Mouse (Mus musculus) heart, embryonic 11.5 days (tissue): ENCODE measurements around the gene Urgcp. TPM values are rescaled to one million over a fixed set of nuclear protein-coding genes. Genes with fewer than 3 reads are reported as not detected.

Experiments
- ATAC-seq: fragments of 200-750 bp; cut with Nextera tagmentation; replicated peaks from 2 replicates; pipeline ENCODE4 v1.8.0; 2017; ENCODE audit warnings: moderate library complexity; ENCODE audit not compliant: insufficient number of reproducible peaks, low FRiP score, low TSS enrichment
- H3K27ac ChIP-seq: fragments of 300-500 bp; sonication (generic); 2 replicates; pipeline ENCODE4 v1.5.1; 2014; ENCODE audit warnings: mild to moderate bottlenecking, low read depth, low read length
- H3K27me3 ChIP-seq: fragments of 300-500 bp; sonication (generic); 2 replicates; pipeline ENCODE4 v1.6.1; 2014; ENCODE audit warnings: mild to moderate bottlenecking, low read length, mixed read lengths; ENCODE audit not compliant: control insufficient read depth, insufficient read depth
- H3K36me3 ChIP-seq: fragments of 300-500 bp; sonication (generic); 2 replicates; pipeline ENCODE4 v1.6.1; 2014; ENCODE audit warnings: mild to moderate bottlenecking, low read length, moderate library complexity, mixed read lengths; ENCODE audit not compliant: control insufficient read depth, insufficient read depth
- H3K4me1 ChIP-seq: fragments of 300-500 bp; sonication (generic); 2 replicates; pipeline ENCODE4 v1.6.1; 2014; ENCODE audit warnings: low read length; ENCODE audit not compliant: control insufficient read depth, insufficient read depth
- H3K4me2 ChIP-seq: fragments of 300-500 bp; sonication (generic); 2 replicates; pipeline ENCODE4 v1.6.1; 2014; ENCODE audit warnings: mild to moderate bottlenecking, moderate library complexity
- H3K4me3 ChIP-seq: fragments of 300-500 bp; sonication (generic); 2 replicates; pipeline ENCODE4 v1.5.1; 2014; ENCODE audit warnings: low read depth, low read length
- H3K9ac ChIP-seq: fragments of 300-500 bp; sonication (generic); 2 replicates; pipeline ENCODE4 v1.6.1; 2014; ENCODE audit warnings: mild to moderate bottlenecking, low read depth, low read length, moderate library complexity
- H3K9me3 ChIP-seq: fragments of 300-500 bp; sonication (generic); replicated peaks from 2 replicates; pipeline ENCODE4 v1.6.1; 2016; ENCODE audit warnings: low read length; ENCODE audit not compliant: control insufficient read depth
- WGBS: fragments of 180-500 bp; shearing (Covaris S2); extraction: QIAGEN DNeasy Blood & Tissue Kit; methylation state at CpG from one replicate; pipeline ENCODE4 v1.1.7; 2014; ENCODE audit not compliant: insufficient replicate concordance; 5-methylcytosine and 5-hydroxymethylcytosine counted together
- polyA plus RNA-seq: library from polyadenylated mRNA; unstranded; fragments of >200 nt; fragmentation: Nextera tagmentation; extraction: Ambion mirVana; gene quantifications from 2 replicates; pipeline ENCODE4 v1.2.1, GENCODE M21; 2014

Gene Urgcp
- polyA plus RNA-seq, 1 experiment from 2014 or later: 14.2 TPM

- H3K36me3 ChIP-seq: peaks cover 8% of the 10 kb centered on the region
- H3K4me2 ChIP-seq: no peak overlapping the region
- H3K27me3 ChIP-seq: no peaks in the 10 kb centered on the region
- H3K9me3 ChIP-seq: no peaks in the 10 kb centered on the region
- no peak overlapping the region for H3K9ac ChIP-seq
- H3K4me1 ChIP-seq: peaks cover 8% of the 10 kb centered on the region
- 79% methylated on average over 1 of the region's 1 CpGs for WGBS
- ATAC-seq: no peak
- H3K4me3 ChIP-seq: no peak overlapping the region
- no peak overlapping the region for H3K27ac ChIP-seq
Measured at GRCm38 (mm10) chr11:5701821-5702220, 60.4 kb downstream of the Urgcp start.

- no peak overlapping the region for H3K27ac ChIP-seq
- WGBS: 78% methylated on average over 2 of the region's 2 CpGs
- no peak overlapping the region for H3K9ac ChIP-seq
- no peak overlapping the region for H3K4me3 ChIP-seq
- no peak for ATAC-seq
- H3K36me3 ChIP-seq: peaks cover 8% of the 10 kb centered on the region
- H3K27me3 ChIP-seq: no peaks in the 10 kb centered on the region
- H3K4me2 ChIP-seq: no peak overlapping the region
- H3K4me1 ChIP-seq: peaks cover 3% of the 10 kb centered on the region
- no peaks in the 10 kb centered on the region for H3K9me3 ChIP-seq
Measured at GRCm38 (mm10) chr11:5701300-5701699, 60.9 kb downstream of the Urgcp start.

- no peak for ATAC-seq
- no peak overlapping the region for H3K9ac ChIP-seq
- no peaks in the 10 kb centered on the region for H3K9me3 ChIP-seq
- no peak overlapping the region for H3K4me2 ChIP-seq
- no peak overlapping the region for H3K27ac ChIP-seq
- H3K36me3 ChIP-seq: peaks cover 8% of the 10 kb centered on the region
- H3K4me3 ChIP-seq: no peak overlapping the region
- H3K27me3 ChIP-seq: no peaks in the 10 kb centered on the region
- 81% methylated on average over 7 of the region's 7 CpGs for WGBS
- no peaks in the 10 kb centered on the region for H3K4me1 ChIP-seq
Measured at GRCm38 (mm10) chr11:5700808-5701207, 61.4 kb downstream of the Urgcp start.

GRCm38 (mm10) chr11:5691775-5692174, 70.4 kb downstream of the Urgcp start:
- Histone ChIP-seq H3K9ac (no peak overlapping the region), H3K27me3 (no peaks in the 10 kb centered on the region), H3K4me1 (no peaks in the 10 kb centered on the region), H3K4me3 (no peak overlapping the region), H3K9me3 (no peaks in the 10 kb centered on the region), H3K27ac (no peak overlapping the region), H3K4me2 (no peak overlapping the region), H3K36me3 (no peaks in the 10 kb centered on the region)
- ATAC-seq: no peak
- 28% methylated on average over 7 of the region's 7 CpGs for WGBS

GRCm38 (mm10) chr11:5684283-5684682, 77.9 kb downstream of the Urgcp start:
- ATAC-seq: no peak
- H3K4me2 ChIP-seq: no peak overlapping the region
- no peaks in the 10 kb centered on the region for H3K36me3 ChIP-seq
- H3K4me3 ChIP-seq: no peak overlapping the region
- no peaks in the 10 kb centered on the region for H3K9me3 ChIP-seq
- H3K27me3 ChIP-seq: no peaks in the 10 kb centered on the region
- 0 out of 2 replicates have a peak, but pooled peaks cover 3% of the 10 kb centered on the region for H3K4me1 ChIP-seq
- WGBS: 31% methylated on average over 7 of the region's 7 CpGs
- H3K27ac ChIP-seq: no peak overlapping the region
- H3K9ac ChIP-seq: no peak overlapping the region

- WGBS: 58% methylated on average over 6 of the region's 6 CpGs
- no peak overlapping the region for H3K27ac ChIP-seq
Measured at GRCm38 (mm10) chr11:5682541-5682940, 79.6 kb downstream of the Urgcp start.

More at GRCm38 (mm10) chr11:5682541-5682940, 79.6 kb downstream of the Urgcp start:
- no peaks in the 10 kb centered on the region for H3K36me3 ChIP-seq
- H3K9ac ChIP-seq: no peak overlapping the region
- H3K4me1 ChIP-seq: 0 out of 2 replicates have a peak, but pooled peaks cover 3% of the 10 kb centered on the region
- ATAC-seq: no peak
- H3K9me3 ChIP-seq: no peaks in the 10 kb centered on the region
- no peak overlapping the region for H3K4me3 ChIP-seq
- H3K27me3 ChIP-seq: no peaks in the 10 kb centered on the region
- no peak overlapping the region for H3K4me2 ChIP-seq

Other genes starting within 250 kb of the Urgcp start
- 141 and 145 TPM in 2 replicates for gene Xbp1, start 241.7 kb downstream of the Urgcp start, polyA plus RNA-seq
- 14.4 and 17.8 TPM in 2 replicates for gene Ccdc117, start 220.2 kb downstream of the Urgcp start, polyA plus RNA-seq
- 0.96 TPM in 1 of 2 replicates, not detected in the other for gene Ankrd36, start 192.7 kb downstream of the Urgcp start, polyA plus RNA-seq
- gene Mrps24, start 46.7 kb downstream of the Urgcp start, polyA plus RNA-seq: 174 and 184 TPM in 2 replicates
- gene Dbnl, start 26.1 kb upstream of the Urgcp start, polyA plus RNA-seq: 88.3 and 90.3 TPM in 2 replicates
- gene Pgam2, start 41.4 kb upstream of the Urgcp start, polyA plus RNA-seq: 761 and 811 TPM in 2 replicates
- gene Polm, start 75.6 kb upstream of the Urgcp start, polyA plus RNA-seq: 5.1 and 5.7 TPM in 2 replicates
- 21.4 and 27.7 TPM in 2 replicates for gene Aebp1, start 99.6 kb upstream of the Urgcp start, polyA plus RNA-seq
- gene Pold2, start 115.9 kb upstream of the Urgcp start, polyA plus RNA-seq: 86.8 and 95.2 TPM in 2 replicates
- 7,501 and 8,192 TPM in 2 replicates for gene Myl7, start 136.4 kb upstream of the Urgcp start, polyA plus RNA-seq
- 2.0 and 2.6 TPM in 2 replicates for gene Gck, start 187.7 kb upstream of the Urgcp start, polyA plus RNA-seq
- gene Ykt6, start 193.3 kb upstream of the Urgcp start, polyA plus RNA-seq: 19.3 and 25.4 TPM in 2 replicates